Mouse (Mus musculus): ENCODE measurements around the gene Rpl35a.
"Not testable (repeated sequence)": the region's sequence is repeated elsewhere in the genome, so short reads cannot be mapped to it uniquely, and the experiment has no call there.

The Rpl35a gene

DNA sequence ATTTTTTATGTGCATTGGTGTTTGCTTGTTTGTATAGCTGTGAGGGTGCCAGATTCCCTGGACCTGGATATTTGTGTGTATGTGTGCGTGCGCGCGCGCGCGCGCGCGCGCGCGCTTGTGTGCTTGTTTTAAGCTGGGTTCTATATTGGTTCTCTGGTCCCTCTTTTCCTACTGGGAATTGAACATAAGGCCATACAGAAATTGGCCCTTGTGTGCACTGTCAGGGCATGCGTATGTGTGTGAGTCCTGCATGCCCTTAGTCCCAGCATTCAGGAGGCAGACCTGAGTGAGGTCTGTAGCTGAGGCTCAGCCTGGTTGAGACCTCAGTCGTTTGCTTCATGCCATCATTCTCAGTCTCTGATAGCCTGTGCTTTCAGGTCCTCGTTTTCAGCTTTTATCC is 1.8 kb downstream of the Rpl35a start:
- DNase-seq: no peak

DNA sequence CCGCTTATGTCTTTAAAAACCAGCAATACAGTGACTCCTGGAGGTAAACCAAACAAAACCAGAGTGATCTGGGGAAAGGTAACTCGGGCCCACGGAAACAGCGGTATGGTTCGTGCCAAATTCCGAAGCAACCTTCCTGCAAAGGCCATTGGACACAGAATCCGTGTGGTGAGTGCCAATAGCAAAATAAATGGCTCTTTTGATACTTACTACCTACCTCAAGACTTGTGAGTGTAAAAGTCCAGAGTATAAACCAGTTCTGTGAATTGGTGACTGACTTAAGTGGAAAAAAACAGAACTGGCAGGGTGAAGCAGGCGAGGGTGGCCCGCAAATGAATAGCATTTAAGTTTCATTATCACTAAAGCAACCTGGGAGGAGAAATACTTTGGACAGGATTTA is 2.4 kb downstream of the Rpl35a start:
- not testable (repeated sequence) for DNase-seq

DNA sequence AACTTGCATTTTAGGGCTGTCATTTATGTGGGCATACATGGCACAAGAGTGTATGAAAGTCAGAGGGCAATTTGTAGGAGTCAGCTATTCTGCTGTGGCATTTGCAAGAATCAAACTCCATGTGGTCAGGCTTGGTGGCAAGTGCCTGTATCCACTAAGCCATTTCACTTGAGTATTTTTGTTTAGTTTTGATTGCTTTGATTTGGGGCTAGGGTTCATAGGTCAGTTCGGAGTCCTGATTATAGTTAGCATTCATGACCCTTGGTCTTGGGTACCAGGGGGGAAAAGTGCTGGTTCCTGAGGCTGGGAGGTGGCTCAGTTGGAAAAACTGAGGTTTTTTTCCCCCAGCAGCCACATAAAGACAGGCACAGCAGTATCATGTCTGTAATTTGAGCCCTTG is 3.2 kb downstream of the Rpl35a start:
- DNase-seq: no peak

DNA sequence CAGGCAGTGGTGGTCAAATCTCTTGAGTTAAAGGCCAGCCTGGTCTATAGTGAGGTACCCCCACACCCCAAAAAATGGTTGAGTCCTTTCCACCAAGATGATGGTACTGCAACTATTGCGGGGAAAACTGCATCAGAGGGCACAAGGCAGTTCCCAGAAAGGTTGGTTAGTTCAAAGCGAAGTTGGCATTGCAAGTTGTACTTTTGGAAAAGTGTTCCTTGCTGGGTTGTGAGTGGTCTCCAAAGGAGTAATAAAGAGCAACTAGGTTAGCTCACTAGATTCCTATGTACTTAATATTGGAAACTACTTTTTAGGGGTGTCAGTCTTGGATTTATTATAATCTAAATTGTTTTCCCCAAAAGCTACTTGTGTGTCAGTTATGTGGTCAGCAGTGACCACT is 4.7 kb downstream of the Rpl35a start:
- DNase-seq: no peak

DNA sequence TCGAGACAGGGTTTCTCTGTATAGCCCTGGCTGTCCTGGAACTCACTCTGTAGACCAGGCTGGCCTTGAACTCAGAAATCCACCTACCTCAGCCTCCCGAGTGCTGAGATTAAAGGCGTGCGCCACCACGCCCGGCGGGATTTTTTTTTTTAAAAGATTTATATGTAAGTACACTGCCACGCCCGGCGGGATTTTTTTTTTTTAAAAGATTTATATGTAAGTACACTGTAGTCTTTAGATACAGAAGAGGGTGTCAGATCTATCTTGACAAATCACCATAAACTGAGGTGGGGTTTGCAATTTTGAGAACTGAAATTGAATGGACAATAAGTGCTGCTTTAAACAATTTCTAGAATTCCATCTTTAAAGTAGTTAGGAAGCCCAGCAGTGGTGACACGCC is 5.1 kb downstream of the Rpl35a start:
- DNase-seq: peak; percentile 22

DNA sequence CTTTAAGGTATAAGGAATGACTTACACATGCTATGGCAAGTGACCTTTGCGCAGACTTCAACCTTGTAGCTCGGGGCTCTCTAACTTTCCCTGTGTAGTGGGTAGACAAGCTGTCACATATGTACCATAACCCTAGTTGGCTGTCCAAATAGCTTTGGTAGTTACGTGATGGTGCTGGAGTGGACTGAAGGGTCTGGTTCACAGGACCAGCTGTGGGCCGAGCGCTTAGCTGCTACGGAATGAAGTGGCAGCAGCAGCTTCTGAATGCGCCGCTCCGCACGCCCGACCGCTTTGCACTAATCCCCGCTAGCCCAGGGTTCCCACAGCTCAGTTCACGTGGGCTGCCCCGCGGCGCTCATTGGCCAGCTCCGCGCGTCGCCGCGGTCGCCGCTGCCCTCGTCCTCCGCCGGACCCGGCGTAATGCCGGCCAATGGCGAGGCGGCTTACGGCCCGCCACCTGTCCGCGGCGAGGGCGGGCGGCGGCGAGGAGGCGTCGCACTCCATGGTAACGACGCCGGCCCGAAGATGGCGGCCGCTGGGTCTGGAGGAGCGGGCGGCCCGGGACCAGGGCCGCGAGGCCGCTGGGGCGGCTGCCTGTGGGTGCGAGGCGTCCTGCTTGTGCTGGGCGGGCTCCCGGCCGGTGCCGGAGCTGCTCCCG is 5.9 kb downstream of the Rpl35a start, which contains the start of gene Lmln:
Lmln (plus strand) TSS at position 498 of the 658 bp plus-strand sequence.
- peak; percentile 97 for DNase-seq

DNA sequence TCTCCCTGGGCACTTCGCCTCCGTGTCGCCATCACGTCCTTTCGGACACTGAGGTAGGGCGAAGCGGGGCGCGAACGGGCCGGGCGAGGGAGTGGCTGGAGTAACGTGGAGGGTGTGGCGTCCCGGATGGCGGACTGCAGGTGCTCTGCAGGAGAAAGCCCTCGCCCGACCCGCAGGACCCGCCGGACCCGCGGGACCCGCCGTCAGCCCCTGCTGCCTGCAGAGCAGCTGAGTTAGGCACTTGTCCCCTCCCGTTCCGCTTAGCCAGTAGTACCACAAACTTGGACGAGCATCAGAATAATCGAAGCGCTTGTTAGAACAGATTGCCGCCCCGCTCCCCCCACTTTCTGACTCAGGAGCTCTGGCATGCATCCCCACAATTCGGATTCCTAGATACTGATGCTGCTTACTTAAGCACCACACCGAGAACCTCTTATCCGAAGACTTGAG is 6.5 kb downstream of the Rpl35a start:
- peak; percentile 57 for DNase-seq

DNA sequence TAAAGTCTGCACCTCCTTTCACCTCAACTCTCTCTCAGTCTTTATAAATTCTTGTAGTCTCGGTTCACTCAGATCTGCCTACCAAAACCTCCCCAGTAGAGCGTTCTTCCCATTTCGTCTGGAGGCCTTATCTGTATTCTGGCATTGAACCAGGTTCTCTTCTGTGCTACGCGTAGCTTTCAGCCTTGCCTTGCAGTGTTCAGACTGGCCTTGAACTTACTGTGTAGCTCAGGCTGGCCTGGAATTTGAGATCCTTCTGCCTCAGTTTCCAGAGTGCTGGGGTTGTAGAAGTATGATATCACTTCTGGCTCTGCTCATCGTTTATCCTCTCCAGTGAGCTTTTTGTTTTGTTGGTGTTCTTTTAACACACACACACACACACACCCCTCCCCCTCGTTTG is 7.0 kb downstream of the Rpl35a start:
- DNase-seq: no peak

DNA sequence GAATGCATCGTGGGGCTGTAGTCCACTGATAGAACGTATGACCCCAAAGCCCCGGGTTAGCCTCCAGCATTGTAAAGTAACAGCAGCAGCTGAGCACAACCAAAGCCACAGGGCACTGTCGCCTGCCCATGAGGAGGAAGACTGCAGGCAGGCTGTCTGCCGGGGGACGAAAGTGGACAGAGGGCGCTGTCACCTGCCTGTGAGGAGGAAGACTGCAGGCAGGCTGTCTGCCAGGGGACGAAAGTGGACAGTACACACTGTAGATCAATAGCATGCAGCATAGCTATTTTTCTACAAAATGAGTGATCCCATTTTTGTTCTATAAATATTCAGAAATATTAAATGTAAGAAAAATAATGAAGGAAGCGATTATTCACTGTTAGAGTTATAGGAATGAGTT is 8.4 kb downstream of the Rpl35a start:
- no peak for DNase-seq

DNA sequence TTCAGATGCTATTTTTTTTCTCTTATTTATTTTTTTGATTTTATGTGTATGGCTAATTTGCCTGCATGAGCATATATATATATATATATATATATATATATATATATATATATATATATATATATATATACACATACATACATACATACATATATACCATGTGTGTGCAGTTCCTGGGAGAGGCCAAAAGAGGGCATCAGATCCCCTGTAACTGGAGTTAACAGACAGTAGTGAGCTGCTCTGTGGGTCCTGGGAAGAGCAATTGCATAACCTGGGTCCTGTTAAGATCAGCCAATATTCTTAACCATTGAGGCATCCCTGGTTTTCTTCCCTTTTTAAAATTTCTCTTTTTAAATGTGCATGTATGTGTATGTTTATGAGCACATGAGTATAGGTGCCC is 14.7 kb downstream of the Rpl35a start:
- no peak for DNase-seq

DNA sequence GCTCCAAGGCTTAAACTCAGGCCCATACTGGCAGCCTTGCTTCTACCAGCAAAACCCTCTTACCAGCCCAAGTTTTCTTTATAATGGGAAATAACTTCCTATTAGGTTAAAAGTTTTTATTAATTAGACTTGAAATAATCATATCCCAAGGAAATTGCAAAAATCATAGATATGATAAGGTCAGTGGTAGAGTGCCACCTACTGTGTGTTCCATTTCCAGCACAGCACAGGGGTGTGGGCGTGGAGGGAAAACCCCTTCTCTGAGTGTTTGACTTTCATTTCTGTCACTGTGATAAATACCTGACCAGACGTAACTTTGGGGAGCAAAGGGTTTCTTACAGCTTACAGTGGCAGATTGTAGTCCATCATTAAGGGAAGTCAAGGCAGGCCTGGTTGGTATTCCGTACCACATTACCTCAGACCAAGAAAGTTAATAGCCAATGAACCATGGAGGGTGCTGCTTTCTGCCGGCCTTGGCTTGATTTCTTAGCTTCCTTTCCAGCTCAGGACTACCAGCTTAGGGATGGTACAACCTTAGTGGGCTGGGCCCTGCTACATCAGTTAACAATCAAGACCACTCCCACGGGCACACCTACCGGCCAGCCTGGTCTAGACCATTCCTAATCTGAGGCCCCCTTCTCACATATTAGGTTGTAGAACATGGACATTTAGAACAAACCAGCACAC is 16.8 kb downstream of the Rpl35a start:
- DNase-seq: no peak

DNA sequence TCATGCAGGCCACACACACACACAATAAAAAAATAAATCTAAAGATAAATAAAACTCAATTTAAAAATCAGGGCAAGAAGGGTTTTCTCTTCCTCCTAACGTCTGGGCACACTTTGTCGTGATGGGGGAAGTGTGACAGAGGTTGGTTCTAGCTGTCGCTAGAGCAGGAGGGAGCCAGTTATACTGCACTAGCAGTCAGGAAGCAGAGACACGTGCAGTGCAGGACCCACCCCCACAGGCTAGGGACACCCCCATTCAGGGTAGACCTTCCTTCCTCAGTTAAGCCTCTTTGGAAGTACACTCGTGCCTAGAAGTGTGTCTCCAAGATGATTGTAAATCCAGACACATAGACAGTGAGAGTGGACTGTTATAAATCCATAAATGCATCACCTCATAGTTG is 18.7 kb downstream of the Rpl35a start:
- no peak for DNase-seq

DNA sequence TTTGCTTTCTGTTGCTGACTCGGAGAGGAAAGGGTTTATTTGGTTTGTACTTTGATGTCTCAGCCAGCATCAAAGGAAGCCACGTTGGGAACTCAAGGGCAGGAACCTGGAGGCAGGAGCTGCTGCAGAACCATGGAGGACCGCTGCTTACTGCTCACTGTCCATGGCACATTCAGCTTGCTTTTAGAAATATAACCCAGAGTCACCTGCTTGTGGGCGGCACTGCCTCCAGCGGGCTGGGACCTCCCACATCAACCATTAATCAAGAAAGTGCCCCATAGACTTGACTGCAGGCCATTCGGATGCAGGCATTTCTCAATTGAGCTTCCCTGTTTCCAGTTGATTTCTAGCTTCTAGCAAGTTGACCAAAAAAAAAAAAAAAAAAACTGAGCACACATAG is 19.8 kb downstream of the Rpl35a start:
- no peak for DNase-seq

DNA sequence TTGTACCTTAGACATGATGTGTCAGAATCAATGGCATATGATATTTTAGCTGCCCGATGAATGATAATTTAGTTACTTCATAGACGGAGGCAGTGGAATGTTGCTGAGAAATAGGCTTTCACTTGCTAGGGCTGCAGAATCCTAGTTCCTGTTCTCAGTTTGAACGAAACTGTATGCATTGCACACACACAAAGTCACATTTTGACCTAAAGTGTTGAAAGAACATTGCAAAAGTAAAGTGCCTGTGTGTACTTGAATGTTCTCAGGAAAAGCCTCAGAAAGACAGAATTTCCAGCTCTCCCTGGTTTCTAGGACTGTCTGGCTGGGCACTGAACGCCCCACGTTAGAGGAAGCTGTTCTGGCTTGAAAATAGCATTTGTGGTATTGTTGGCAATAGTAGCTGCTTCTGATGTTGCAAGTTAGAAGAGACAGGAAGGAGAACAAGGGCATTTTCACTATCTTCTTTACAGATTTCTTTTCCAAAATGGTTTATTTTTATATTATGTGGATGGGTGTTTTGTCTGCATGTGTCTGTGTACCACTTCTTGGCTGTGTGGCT is 20.9 kb downstream of the Rpl35a start:
- DNase-seq: no peak

DNA sequence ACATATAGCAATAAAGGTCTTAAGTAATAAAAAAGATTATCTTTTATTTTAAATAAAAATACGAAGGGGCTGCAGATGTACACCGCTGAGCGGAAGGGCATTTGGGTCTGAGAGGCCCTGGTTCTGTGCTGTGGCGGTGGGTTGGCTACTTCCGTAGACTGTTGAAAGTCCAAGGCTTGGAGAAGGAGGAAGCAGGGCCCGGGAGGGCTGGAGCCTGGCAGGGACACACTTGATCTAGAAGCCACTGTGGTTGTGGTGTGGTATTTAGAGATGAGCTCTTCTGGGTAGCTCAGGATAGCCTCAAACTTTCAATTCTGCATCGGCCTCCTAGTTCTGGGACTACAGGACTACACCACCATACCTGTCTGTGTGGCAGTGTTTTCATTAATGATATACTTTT is 23.8 kb downstream of the Rpl35a start:
- no peak for DNase-seq

DNA sequence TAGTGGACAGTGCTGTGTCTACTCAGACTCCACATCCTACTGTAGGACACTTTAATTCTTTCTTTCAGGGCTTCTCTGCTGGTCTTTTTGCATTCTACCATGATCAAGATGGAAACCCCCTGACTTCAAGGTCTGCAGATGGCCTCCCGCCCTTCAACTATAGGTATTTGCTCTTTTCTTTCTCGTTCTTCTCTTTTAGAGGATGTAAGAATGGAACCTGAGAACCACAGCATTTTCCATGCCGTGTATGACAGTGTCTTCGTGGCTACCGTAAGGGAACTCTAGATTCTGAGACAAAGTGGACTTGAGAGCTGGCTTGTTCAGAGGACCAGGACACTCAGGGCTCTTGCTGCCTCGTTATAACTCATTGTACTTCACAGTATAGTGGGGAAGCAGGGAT is 26.7 kb downstream of the Rpl35a start:
- no peak for DNase-seq

DNA sequence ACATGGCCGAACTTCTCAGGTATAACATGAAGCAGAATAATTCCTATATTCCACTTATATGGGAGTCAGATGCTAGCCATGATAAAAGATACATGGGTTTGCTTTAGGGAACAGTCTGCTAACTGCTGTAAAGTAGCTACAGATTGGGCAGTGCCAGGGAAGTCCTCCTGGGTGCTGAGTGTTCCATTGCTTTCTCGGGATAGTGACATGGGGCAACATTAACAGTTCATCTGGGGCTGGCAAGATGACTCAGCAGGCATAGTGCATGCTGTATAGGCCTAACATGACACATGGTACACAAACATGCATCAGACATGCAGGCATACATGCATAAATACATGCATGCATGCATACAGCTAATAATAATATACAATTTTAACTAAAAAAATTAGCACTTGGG is 27.7 kb downstream of the Rpl35a start:
- DNase-seq: no peak

DNA sequence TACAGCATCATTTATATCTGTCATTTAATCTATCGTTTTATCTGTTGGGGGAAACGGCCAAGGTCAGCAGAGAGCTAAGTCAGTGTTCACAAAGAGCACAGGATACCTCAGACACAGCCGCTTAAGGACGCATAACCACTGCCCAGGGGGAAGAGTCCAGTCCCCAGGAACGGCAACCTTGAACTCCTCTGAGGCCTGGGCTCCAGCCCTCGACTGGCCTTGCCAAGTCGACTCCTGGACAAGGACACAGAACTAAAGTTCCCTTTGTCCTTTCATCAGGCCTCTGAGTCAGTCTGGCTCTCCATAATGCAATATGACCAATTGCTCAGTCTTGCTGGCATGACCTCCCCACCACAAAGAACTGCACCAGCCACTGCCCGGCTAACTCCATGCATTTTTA is 29.4 kb downstream of the Rpl35a start:
- DNase-seq: no peak

Data from embryo, embryonic 11 days (tissue).